Mouse (Mus musculus) heart, postnatal 0 days (tissue): ENCODE measurements at regions not wholly inside any gene's neighbourhood (a gene's known extent, or its start where the extent isn't known, plus 50 kb on each side); places are given as distances from the start of the nearest gene placed in this dataset.

Source experiments
- CTCF ChIP-seq: IDR thresholded peaks from 2 replicates; pipeline ENCODE4 v1.5.1; 2016; ENCODE audit warnings: antibody characterized with exemption, control low read depth, low read depth
- EP300 ChIP-seq: IDR thresholded peaks from 2 replicates; pipeline ENCODE4 v1.6.1; 2016; ENCODE audit warnings: antibody characterized with exemption, low read depth

DNA sequence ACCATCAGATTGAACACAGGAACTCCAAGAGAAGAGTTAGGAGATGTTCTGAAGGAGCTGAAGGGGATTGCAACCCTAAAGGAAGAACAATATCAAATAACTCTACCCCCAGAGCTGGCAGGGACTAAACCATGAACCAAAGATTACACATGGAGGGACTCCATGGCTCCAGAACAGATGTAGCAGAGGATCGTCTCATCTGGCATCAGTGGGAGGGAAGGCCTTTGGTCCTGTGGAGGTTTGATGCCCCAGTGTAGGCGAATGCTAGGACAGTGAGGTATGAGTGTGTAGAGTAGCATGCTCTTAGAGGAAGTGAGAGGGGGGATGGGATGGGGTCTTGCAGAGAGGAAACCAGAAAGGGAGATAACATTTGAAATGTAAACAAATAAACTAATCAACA, 460.4 kb upstream of the Cdh20 start:
- TF ChIP-seq CTCF: no peak
- no peak for TF ChIP-seq EP300
